Mouse (Mus musculus) hindbrain, embryonic 11.5 days (tissue): ENCODE data around the gene Tbl1x. TPM values are rescaled to one million over a fixed set of nuclear protein-coding genes. Genes with fewer than 3 reads are reported as not detected.

Source experiments
- ATAC-seq: fragments of 200-750 bp; cut with Nextera tagmentation; 2 replicates; pipeline ENCODE4 v1.8.0; 2017; ENCODE audit warnings: mild to moderate bottlenecking, moderate TSS enrichment, moderate library complexity; ENCODE audit not compliant: low FRiP score
- DNase-seq: peaks from one replicate; pipeline ENCODE4 v3.0.0-alpha.2; 2015; ENCODE audit warnings: low spot score
- H3K27ac ChIP-seq: fragments of 300-500 bp; sonication (generic); 2 replicates; pipeline ENCODE4 v1.5.1; 2014; ENCODE audit warnings: mild to moderate bottlenecking, low read depth, low read length
- H3K27me3 ChIP-seq: fragments of 300-500 bp; sonication (generic); 2 replicates; pipeline ENCODE4 v1.6.1; 2014; ENCODE audit warnings: mild to moderate bottlenecking, low read length, moderate library complexity, mixed read lengths; ENCODE audit not compliant: control insufficient read depth, insufficient read depth
- H3K36me3 ChIP-seq: fragments of 300-500 bp; sonication (generic); 2 replicates; pipeline ENCODE4 v1.6.1; 2014; ENCODE audit warnings: mild to moderate bottlenecking, low read length, moderate library complexity, mixed read lengths; ENCODE audit not compliant: control insufficient read depth, insufficient read depth
- H3K4me1 ChIP-seq: fragments of 300-500 bp; sonication (generic); replicated peaks from 2 replicates; pipeline ENCODE4 v1.6.1; 2014; ENCODE audit warnings: low read length, mixed read lengths; ENCODE audit not compliant: control insufficient read depth, insufficient read depth
- H3K4me2 ChIP-seq: fragments of 300-500 bp; sonication (generic); replicated peaks from 2 replicates; pipeline ENCODE4 v1.6.1; 2014; ENCODE audit warnings: mild to moderate bottlenecking, low read depth, low read length
- H3K4me3 ChIP-seq: fragments of 300-500 bp; sonication (generic); 2 replicates; pipeline ENCODE4 v1.5.1; 2014; ENCODE audit warnings: low read depth, low read length
- H3K9ac ChIP-seq: fragments of 300-500 bp; sonication (generic); 2 replicates; pipeline ENCODE4 v1.6.1; 2014; ENCODE audit warnings: low read depth, low read length
- H3K9me3 ChIP-seq: fragments of 300-500 bp; sonication (generic); 2 replicates; pipeline ENCODE4 v1.6.1; 2016; ENCODE audit warnings: low read length; ENCODE audit not compliant: control insufficient read depth
- whole genome bisulfite sequencing: fragments of 180-500 bp; shearing (Covaris S2); extraction: QIAGEN DNeasy Blood & Tissue Kit; methylation state at CpG from one replicate; pipeline ENCODE4 v1.1.7; 2014; 5-methylcytosine and 5-hydroxymethylcytosine counted together
- polyA plus RNA-seq: library from polyadenylated mRNA; unstranded; fragments of >200 nt; fragmentation: Nextera tagmentation; extraction: Ambion mirVana; gene quantifications from 2 replicates; pipeline ENCODE4 v1.2.1, GENCODE M21; 2014

Tbl1x gene
- polyA plus RNA-seq, 1 experiment from 2014 or later, result 73.0 TPM

DNA sequence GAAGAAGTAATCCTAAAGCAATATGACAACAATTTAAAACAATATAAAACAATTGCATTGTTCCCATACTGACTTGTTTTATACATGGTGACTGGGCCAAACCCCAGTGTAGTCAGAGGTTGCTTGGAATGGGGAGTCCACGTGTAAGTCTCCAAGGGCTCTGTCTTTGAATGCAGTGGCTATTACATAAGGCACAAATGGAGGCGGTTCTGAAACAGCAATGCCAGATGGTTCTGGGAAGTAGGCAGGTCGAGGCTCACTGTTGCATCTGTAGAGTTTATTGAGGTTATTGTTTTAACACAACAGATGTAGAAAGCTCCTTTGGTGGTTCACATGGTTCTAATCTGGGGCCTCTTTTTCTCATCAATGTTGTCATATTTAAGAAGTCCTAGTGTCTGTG lies 66.3 kb downstream of the Tbl1x start:
- WGBS, result 81% methylated on average over 3 of the region's 3 CpGs

DNA sequence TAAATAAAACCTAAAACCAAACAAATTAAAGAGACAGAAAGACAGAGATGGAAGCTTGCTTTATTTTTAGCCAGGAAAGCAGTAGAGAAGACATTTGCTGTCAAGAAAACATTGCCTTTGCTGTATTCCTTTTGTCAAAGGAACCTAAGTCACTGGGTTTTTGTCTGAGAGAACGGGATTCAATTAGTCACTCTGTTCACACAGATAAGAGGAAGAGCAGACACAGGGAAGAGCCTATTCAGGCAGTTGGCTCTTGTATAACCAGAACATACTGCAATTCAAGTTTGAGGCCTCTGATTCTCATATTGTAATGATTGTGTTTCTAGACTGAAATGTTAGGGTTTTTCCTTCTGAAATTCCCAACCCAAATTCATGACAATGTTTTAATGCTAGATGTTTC lies 67.4 kb downstream of the Tbl1x start:
- Histone ChIP-seq H3K9me3 (no peaks in the 10 kb centered on the region), H3K27ac (no peak overlapping the region), H3K9ac (no peak overlapping the region), H3K4me2 (no peak overlapping the region), H3K27me3 (no peaks in the 10 kb centered on the region), H3K36me3 (no peaks in the 10 kb centered on the region), H3K4me3 (no peak overlapping the region), H3K4me1 (no peaks in the 10 kb centered on the region)
- WGBS, result 46% methylated on average over 1 of the region's 1 CpGs
- ATAC-seq, result no peak
- no peak for DNase-seq

More for the DNA sequence above, 66.3 kb downstream of the Tbl1x start:
- no peaks in the 10 kb centered on the region for H3K27me3 ChIP-seq
- DNase-seq, result no peak
- no peaks in the 10 kb centered on the region for H3K36me3 ChIP-seq
- H3K9ac ChIP-seq, result no peak overlapping the region
- H3K27ac ChIP-seq, result no peak overlapping the region
- H3K4me1 ChIP-seq, result no peaks in the 10 kb centered on the region
- H3K4me3 ChIP-seq, result no peak overlapping the region
- H3K4me2 ChIP-seq, result no peak overlapping the region
- ATAC-seq, result no peak
- no peaks in the 10 kb centered on the region for H3K9me3 ChIP-seq

DNA sequence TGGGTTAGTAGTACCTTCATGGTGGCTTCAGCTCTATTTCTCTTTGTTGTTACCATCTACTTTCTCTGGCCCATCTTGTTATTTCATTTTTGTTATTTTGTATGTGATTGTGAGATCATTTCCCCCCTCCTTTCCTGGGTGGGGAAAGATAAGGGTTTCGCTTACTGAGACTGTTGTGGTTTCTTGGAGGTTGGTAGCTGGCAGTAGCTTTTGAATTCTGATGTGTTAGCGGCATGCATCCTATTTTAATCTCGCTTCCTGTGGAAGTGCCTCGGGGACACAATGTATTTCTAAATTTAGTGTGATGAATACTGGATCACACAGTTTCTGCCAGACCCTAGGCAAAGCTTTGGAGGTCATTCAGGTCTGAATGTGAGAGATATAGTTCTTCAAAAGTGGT lies 69.2 kb downstream of the Tbl1x start:
- DNase-seq, result no peak
- Histone ChIP-seq H3K27me3 (no peaks in the 10 kb centered on the region), H3K4me3 (no peak overlapping the region), H3K4me1 (no peaks in the 10 kb centered on the region), H3K9me3 (no peaks in the 10 kb centered on the region), H3K36me3 (no peaks in the 10 kb centered on the region), H3K27ac (no peak overlapping the region), H3K4me2 (no peak overlapping the region), H3K9ac (no peak overlapping the region)
- 76% methylated on average over 4 of the region's 4 CpGs for WGBS
- ATAC-seq, result no peak

DNA sequence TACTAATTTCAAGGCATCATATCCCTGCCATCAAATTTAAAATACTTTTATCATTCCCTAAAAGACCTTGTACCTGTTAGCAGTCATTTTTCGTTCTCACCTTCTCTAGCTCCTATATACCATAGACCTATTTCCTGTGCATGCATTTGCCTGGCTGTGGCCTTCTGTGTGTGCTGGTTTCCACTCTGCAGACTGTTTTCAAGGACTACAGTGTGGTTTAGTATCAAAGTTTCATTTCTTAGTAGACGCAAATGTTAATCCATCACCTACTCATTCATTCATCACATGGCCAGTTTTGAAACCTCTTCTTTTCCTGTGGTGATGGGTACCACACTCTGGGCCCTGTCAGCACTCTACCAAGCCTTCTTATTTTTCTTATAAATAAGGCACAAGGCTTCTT lies 75.2 kb downstream of the Tbl1x start:
- H3K27me3 ChIP-seq, result no peaks in the 10 kb centered on the region
- no peaks in the 10 kb centered on the region for H3K9me3 ChIP-seq
- WGBS, result 89% methylated on average over 2 of the region's 2 CpGs
- no peak overlapping the region for H3K27ac ChIP-seq
- DNase-seq (no peak), ATAC-seq (no peak)
- no peak overlapping the region for H3K4me3 ChIP-seq
- H3K4me2 ChIP-seq, result no peak overlapping the region
- H3K4me1 ChIP-seq, result no peaks in the 10 kb centered on the region
- no peak overlapping the region for H3K9ac ChIP-seq
- no peaks in the 10 kb centered on the region for H3K36me3 ChIP-seq

DNA sequence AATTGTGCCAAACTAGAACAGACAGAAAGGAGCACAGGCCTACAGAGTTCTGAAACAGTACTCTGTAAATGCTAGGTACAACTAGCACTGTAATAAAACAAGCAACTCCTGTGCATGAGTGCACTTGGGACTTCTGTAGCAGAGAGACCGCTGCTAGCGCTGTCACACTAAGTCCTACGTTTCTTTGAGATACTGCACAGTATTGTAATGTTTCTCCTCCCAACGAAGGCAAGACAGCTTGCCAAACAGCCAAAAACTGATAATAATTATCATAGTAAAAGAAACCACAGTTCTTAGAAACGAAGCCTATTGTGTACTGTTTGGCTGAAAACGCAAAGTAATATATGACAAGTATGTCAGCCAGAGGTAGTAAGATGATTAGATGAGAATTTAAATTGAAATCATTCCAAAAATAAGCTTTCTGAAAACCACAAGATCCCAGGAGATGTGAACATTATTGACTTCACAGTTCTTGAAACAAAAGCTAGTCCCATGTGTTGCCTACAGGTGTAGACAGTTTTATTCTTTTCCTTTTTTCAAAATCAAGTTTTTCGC lies 83.9 kb downstream of the Tbl1x start:
- 84% methylated on average over 7 of the region's 7 CpGs for WGBS
- no peak for ATAC-seq

DNA sequence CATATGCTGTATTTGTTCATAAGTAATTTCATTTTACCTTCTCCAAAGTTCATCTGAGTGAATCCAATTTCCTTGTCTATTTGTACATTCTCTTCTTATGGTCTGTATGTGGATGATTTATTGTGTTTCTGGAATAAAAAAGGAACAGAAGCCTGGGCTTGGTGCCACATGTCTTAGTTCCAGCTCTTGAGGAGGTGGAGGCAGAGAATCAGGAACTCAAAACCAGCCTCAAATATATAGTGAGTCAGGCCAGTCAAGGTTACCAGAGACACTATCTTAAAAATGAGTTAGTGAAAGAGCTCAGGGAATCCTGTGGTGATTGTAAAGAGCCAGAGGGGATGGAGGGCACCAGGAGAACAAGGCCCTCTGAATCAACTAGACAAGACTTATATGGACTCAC lies 86.9 kb downstream of the Tbl1x start:
- no peak overlapping the region for H3K4me3 ChIP-seq
- no peaks in the 10 kb centered on the region for H3K4me1 ChIP-seq
- no peaks in the 10 kb centered on the region for H3K27me3 ChIP-seq
- H3K36me3 ChIP-seq, result no peaks in the 10 kb centered on the region
- H3K4me2 ChIP-seq, result no peak overlapping the region
- H3K9me3 ChIP-seq, result no peaks in the 10 kb centered on the region
- DNase-seq, result no peak
- no peak overlapping the region for H3K27ac ChIP-seq
- H3K9ac ChIP-seq, result no peak overlapping the region
- no peak for ATAC-seq

More for the DNA sequence above, 83.9 kb downstream of the Tbl1x start:
- no peaks in the 10 kb centered on the region for H3K27me3 ChIP-seq
- H3K4me1 ChIP-seq, result no peaks in the 10 kb centered on the region
- H3K9me3 ChIP-seq, result no peaks in the 10 kb centered on the region
- H3K4me3 ChIP-seq, result no peak overlapping the region
- no peaks in the 10 kb centered on the region for H3K36me3 ChIP-seq
- no peak overlapping the region for H3K9ac ChIP-seq
- no peak for DNase-seq
- H3K4me2 ChIP-seq, result no peak overlapping the region
- no peak overlapping the region for H3K27ac ChIP-seq

DNA sequence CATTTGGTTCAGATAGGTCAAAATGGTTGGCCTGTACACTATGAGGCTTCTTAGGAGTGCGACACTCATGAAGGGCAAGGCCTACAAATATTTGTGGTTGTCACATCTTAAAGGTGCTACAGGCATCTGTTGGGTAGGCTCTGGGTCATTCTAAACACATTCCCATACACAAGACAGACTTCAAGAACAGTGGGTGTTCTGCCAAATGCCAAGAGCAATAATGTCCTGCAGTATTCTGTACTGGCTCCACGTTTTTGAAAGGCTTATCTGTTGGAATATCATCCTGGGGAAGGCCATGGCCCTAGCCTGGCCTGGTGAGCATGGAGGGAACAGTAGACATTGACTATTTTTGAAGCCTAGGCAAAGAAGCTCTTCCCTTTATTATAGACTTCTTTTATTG lies 87.9 kb downstream of the Tbl1x start:
- H3K27me3 ChIP-seq, result no peaks in the 10 kb centered on the region
- no peaks in the 10 kb centered on the region for H3K9me3 ChIP-seq
- WGBS, result 83% methylated on average over 2 of the region's 2 CpGs
- no peaks in the 10 kb centered on the region for H3K4me1 ChIP-seq
- no peak overlapping the region for H3K9ac ChIP-seq
- H3K4me3 ChIP-seq, result no peak overlapping the region
- no peak overlapping the region for H3K4me2 ChIP-seq
- no peak for ATAC-seq
- no peak overlapping the region for H3K27ac ChIP-seq
- H3K36me3 ChIP-seq, result no peaks in the 10 kb centered on the region
- no peak for DNase-seq

DNA sequence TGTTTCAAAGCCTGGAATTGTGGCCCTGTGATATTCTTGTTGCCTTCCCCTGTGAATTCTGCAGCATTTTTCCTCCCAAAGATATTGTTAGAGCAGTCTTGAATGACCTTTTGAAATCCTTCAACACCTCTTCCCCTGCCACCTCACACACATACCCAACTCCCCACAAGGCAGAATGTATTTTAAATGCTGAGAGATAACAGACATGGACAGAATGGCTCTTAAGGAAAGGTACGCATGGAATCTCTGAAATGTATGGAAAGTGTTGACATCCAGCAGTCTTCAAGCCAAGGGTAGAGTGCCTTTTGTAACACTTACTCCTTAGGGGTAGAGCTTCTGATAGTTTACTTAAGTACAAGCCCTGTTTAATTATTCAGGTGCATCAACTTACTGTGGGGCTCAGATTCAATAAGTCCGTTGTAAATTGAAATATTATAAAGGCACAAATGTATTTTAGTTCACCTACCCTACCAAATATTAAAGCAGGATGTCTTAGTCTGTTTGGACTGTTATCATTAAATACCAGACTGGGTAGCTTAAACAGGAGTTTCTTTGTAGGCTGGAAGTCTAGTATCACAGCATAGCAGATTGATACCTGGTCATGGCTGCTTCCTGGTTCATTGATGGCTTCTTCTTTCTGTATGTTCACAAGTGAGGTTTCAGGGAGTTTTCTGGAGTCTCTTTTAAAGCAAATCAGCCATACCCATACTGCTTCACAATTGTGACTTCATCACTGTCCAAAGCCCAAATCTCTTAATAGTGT lies 92.9 kb downstream of the Tbl1x start:
- Histone ChIP-seq H3K9ac (no peak overlapping the region), H3K9me3 (no peaks in the 10 kb centered on the region), H3K27me3 (no peaks in the 10 kb centered on the region), H3K4me3 (no peak overlapping the region), H3K27ac (no peak overlapping the region), H3K36me3 (no peaks in the 10 kb centered on the region), H3K4me1 (no peaks in the 10 kb centered on the region), H3K4me2 (no peak overlapping the region)
- no peak for DNase-seq
- no peak for ATAC-seq
- 92% methylated on average over 2 of the region's 2 CpGs for WGBS

DNA sequence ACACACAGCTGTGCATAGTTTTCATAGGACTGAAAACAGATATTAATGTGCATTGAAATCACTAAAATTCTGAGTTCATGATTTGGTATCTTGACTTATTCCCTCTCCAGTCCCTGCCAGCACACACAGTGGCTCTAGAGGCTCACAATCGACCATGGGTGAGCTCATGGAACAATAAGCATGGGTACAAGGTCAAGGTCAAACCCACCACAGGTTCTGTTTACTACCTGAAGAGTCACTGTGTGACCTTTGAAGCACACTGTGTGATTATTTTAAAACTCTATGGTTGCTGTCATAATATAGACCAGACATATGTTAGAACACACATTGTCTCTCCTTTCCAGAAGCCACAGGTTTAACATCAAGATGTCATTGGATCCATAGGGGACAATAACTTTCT lies 96.7 kb downstream of the Tbl1x start:
- 67% methylated on average over 1 of the region's 1 CpGs for WGBS
- no peak for ATAC-seq
- Histone ChIP-seq H3K27ac (no peak overlapping the region), H3K4me2 (no peak overlapping the region), H3K9me3 (no peaks in the 10 kb centered on the region), H3K27me3 (no peaks in the 10 kb centered on the region), H3K9ac (no peak overlapping the region), H3K4me3 (no peak overlapping the region), H3K4me1 (no peaks in the 10 kb centered on the region), H3K36me3 (no peaks in the 10 kb centered on the region)
- DNase-seq, result no peak
